In genomic region chr3:97932771-97933170, GRCm38 (mm10) we compare ENCODE assay signal across 9 mouse cellular contexts. TPM values are rescaled to one million over a fixed set of nuclear protein-coding genes. Genes with fewer than 3 reads are reported as not detected.
DNase-seq lines count a peak whose midpoint lies in the region; ATAC-seq and TF ChIP-seq lines count a peak whose summit lies in the region.
"Had no signal": no experiment of that assay in that cellular context is flagged by ENCODE, and none has a peak within 500 bp of the region (broad histone marks: within the 10 kb centered on the region; RNA-seq: fewer than 3 reads in every experiment).

No protein-coding gene starts in this region.

- no peak for TF ChIP-seq CTCF in intestine, postnatal 0 days (IDR thresholded peaks at IDR 0.05; ENCODE audit: low read depth)
- TF ChIP-seq CTCF in CH12.LX (conservative IDR thresholded peaks at IDR 0.05 in 1 of 2, IDR thresholded peaks at IDR 0.05 in 1 of 2; ENCODE audit: low read depth in 2 of 2, low read length in 2 of 2), result no peak
- no peak for TF ChIP-seq CTCF in brain, embryonic 14.5 days (IDR thresholded peaks at IDR 0.05; ENCODE audit: borderline replicate concordance, extremely low read depth, insufficient read depth, insufficient read length)

- no peak for ATAC-seq in intestine, embryonic 15.5 days
- no peak for ATAC-seq in intestine, postnatal 0 days
- ATAC-seq in liver, embryonic 13.5 days (ENCODE audit: low read depth), result no peak
- ATAC-seq: forebrain, postnatal 0 days had no signal

- 0 out of 2 replicates have a peak overlapping the region, but pooled peaks have one; percentile 17 for H3K4me2 ChIP-seq in intestine, embryonic 15.5 days (replicated peaks)
- H3K4me2 ChIP-seq in intestine, postnatal 0 days (replicated peaks; ENCODE audit: low read depth), result no peak overlapping the region
- peak overlapping the region; percentile 100 for H3K4me2 ChIP-seq in CH12.LX (ENCODE audit: insufficient read depth, low read depth, poor library complexity, severe bottlenecking)
- H3K4me2 ChIP-seq in liver, embryonic 13.5 days, result peak overlapping the region; percentile 55

- in situ Hi-C loops in CH12.LX (cut with MboI; ENCODE audit: low pct_ligation_motif_present, low pct_unique_long_range_greater_than_20kb, low sequenced_read_pairs), result no loop called here

- dilution Hi-C loops in CH12.LX (cut with MboI; ENCODE audit: extremely low pct_ligation_motif_present, extremely low pct_unique_long_range_greater_than_20kb, low sequenced_read_pairs), result no loop called here

- no peak overlapping the region for H3K27ac ChIP-seq in intestine, embryonic 15.5 days
- H3K27ac ChIP-seq in intestine, postnatal 0 days (ENCODE audit: low read depth, low read length), result no peak overlapping the region
- H3K27ac ChIP-seq in CH12.LX (ENCODE audit: insufficient read depth, low read depth), result no peak overlapping the region
- no peak overlapping the region for H3K27ac ChIP-seq in liver, embryonic 13.5 days

- H3K9me3 ChIP-seq in intestine, embryonic 15.5 days, result no peaks in the 10 kb centered on the region
- H3K9me3 ChIP-seq in intestine, postnatal 0 days (ENCODE audit: control insufficient read depth), result no peaks in the 10 kb centered on the region
- peaks cover 5% of the 10 kb centered on the region for H3K9me3 ChIP-seq in CH12.LX (replicated peaks; ENCODE audit: low read length)
- H3K9me3 ChIP-seq in liver, embryonic 13.5 days (replicated peaks), result no peaks in the 10 kb centered on the region

- no peak for TF ChIP-seq POLR2A in CH12.LX (IDR thresholded peaks at IDR 0.05; ENCODE audit: low read depth, low read length)
- TF ChIP-seq POLR2A in brain, embryonic 14.5 days (IDR thresholded peaks at IDR 0.05; ENCODE audit: borderline replicate concordance, extremely low read depth, insufficient read depth, insufficient read length, poor library complexity, severe bottlenecking), result no peak

- WGBS in intestine, embryonic 15.5 days, result 47% methylated on average over 11 of the region's 11 CpGs
- 40% methylated on average over 11 of the region's 11 CpGs for WGBS in intestine, postnatal 0 days
- 20% methylated on average over 11 of the region's 11 CpGs for WGBS in liver, embryonic 13.5 days (ENCODE audit: insufficient replicate concordance)

- H3K36me3 ChIP-seq in intestine, embryonic 15.5 days, result no peaks in the 10 kb centered on the region
- no peaks in the 10 kb centered on the region for H3K36me3 ChIP-seq in intestine, postnatal 0 days (ENCODE audit: control insufficient read depth, insufficient read depth)
- H3K36me3 ChIP-seq in CH12.LX (replicated peaks in 1 of 2; ENCODE audit: control insufficient read depth in 1 of 2, insufficient read depth in 1 of 2, low read length in 1 of 2), result no peaks in the 10 kb centered on the region
- H3K36me3 ChIP-seq in liver, embryonic 13.5 days, result no peaks in the 10 kb centered on the region

- no peak for TF ChIP-seq EP300 in CH12.LX (IDR thresholded peaks at IDR 0.05; ENCODE audit: low read length)

- no peaks in the 10 kb centered on the region for H3K27me3 ChIP-seq in intestine, embryonic 15.5 days (replicated peaks)
- no peaks in the 10 kb centered on the region for H3K27me3 ChIP-seq in intestine, postnatal 0 days (replicated peaks; ENCODE audit: control insufficient read depth, insufficient read depth, low read length)
- no peaks in the 10 kb centered on the region for H3K27me3 ChIP-seq in CH12.LX (replicated peaks)
- no peaks in the 10 kb centered on the region for H3K27me3 ChIP-seq in liver, embryonic 13.5 days

- H3K4me3 ChIP-seq in intestine, embryonic 15.5 days (replicated peaks), result no peak overlapping the region
- H3K4me3 ChIP-seq in intestine, postnatal 0 days (ENCODE audit: low read depth, low read length), result no peak overlapping the region
- H3K4me3 ChIP-seq in CH12.LX (replicated peaks in 1 of 3; ENCODE audit: low read depth in 2 of 3, low read length in 2 of 3, poor library complexity in 1 of 3), result peak overlapping the region; percentile 22 to 33 (median 33)
- H3K4me3 ChIP-seq in liver, embryonic 13.5 days (replicated peaks), result 0 out of 2 replicates have a peak overlapping the region, but pooled peaks have one; percentile 35

- no peak for DNase-seq in CH12.LX (ENCODE audit: extremely low read depth)
- peak; percentile 5 for DNase-seq in brain, embryonic 14.5 days (ENCODE audit: low read depth)
- DNase-seq in liver, embryonic 13.5 days, result no peak
- no peak for DNase-seq in ovary, postnatal 36 days (ENCODE audit: low spot score)
- DNase-seq in cerebellum, adult 9-11 months, result no peak
- DNase-seq: cerebellum, adult 8-10 months; forebrain, postnatal 0 days had no signal

- H3K79me2 ChIP-seq in CH12.LX (replicated peaks; ENCODE audit: control insufficient read depth, extremely low read depth, insufficient read depth, poor library complexity, severe bottlenecking), result no peaks in the 10 kb centered on the region

- no peak for TF ChIP-seq RAD21 in CH12.LX (IDR thresholded peaks at IDR 0.05; ENCODE audit: low read depth, low read length)

- H3K9ac ChIP-seq in intestine, embryonic 15.5 days, result no peak overlapping the region
- no peak overlapping the region for H3K9ac ChIP-seq in intestine, postnatal 0 days (ENCODE audit: low read depth, low read length)
- peak overlapping the region; percentile 29; the same call in 1 of the 2 replicates for H3K9ac ChIP-seq in CH12.LX (ENCODE audit: insufficient read depth, low read depth)
- peak overlapping the region; percentile 60; the same call in 1 of the 2 replicates for H3K9ac ChIP-seq in liver, embryonic 13.5 days
- H3K9ac ChIP-seq: forebrain, postnatal 0 days had no signal

- H3K4me1 ChIP-seq in intestine, embryonic 15.5 days (replicated peaks), result peaks cover 20% of the 10 kb centered on the region
- no peaks in the 10 kb centered on the region for H3K4me1 ChIP-seq in intestine, postnatal 0 days (replicated peaks; ENCODE audit: control insufficient read depth, insufficient read depth, low read length)
- H3K4me1 ChIP-seq in CH12.LX (ENCODE audit: control insufficient read depth in 1 of 2, insufficient read depth in 2 of 2), result peaks cover 7 to 44% of the 10 kb centered on the region in 2 experiments
- peaks cover 75% of the 10 kb centered on the region for H3K4me1 ChIP-seq in liver, embryonic 13.5 days (replicated peaks)

TF ChIP-seq in CH12.LX, 34 proteins besides CTCF, POLR2A, EP300 and RAD21:
- TF ChIP-seq MEF2A (IDR thresholded peaks at IDR 0.05; ENCODE audit: borderline replicate concordance, low read depth, low read length) (no peak), MAX (IDR thresholded peaks at IDR 0.05; ENCODE audit: low read length) (no peak), ZMIZ1 (IDR thresholded peaks at IDR 0.05; ENCODE audit: low read depth, low read length) (no peak), ETS1 (conservative IDR thresholded peaks at IDR 0.05; ENCODE audit: low read depth, low read length) (no peak), KAT2A (IDR thresholded peaks at IDR 0.05; ENCODE audit: insufficient replicate concordance, low read length) (no peak), MAFK (IDR thresholded peaks at IDR 0.05; ENCODE audit: insufficient replicate concordance, low read length) (no peak), ZKSCAN1 (IDR thresholded peaks at IDR 0.05; ENCODE audit: borderline replicate concordance, low read depth, low read length) (no peak), MXI1 (IDR thresholded peaks at IDR 0.05; ENCODE audit: low read depth, low read length) (no peak)

RNA-seq across cellular contexts. Expression of gene Sec22b, which starts 31.8 kb away (rescaled TPM):
- polyA plus RNA-seq in intestine, embryonic 15.5 days (2015; fragmentation: Nextera tagmentation; extraction: Ambion mirVana), result 132 and 142 TPM in 2 replicates
- polyA plus RNA-seq in intestine, postnatal 0 days (2015; fragmentation: Nextera tagmentation; extraction: Ambion mirVana), result 226 and 228 TPM in 2 replicates
- total RNA-seq in CH12.LX (2012; rRNA removed), result 42.6 and 51.4 TPM in 2 replicates
- total RNA-seq in CH12.LX (2014; rRNA removed), result 77.7 and 82.4 TPM in 2 replicates
- 82.8 and 85.2 TPM in 2 replicates for polyA plus RNA-seq in CH12.LX (2012; ENCODE audit: insufficient read length, low read depth)
- polyA plus RNA-seq in brain, embryonic 14.5 days (2012; rRNA removed), result 51.2 and 53.4 TPM in 2 replicates
- 60.8 and 67.3 TPM in 2 replicates for polyA plus RNA-seq in liver, embryonic 13.5 days (2015; fragmentation: Nextera tagmentation; extraction: Ambion mirVana)

RNA-seq across cellular contexts. Expression of gene Pde4dip, which starts 44.3 kb away (rescaled TPM):
- 23.7 and 23.8 TPM in 2 replicates for polyA plus RNA-seq in intestine, embryonic 15.5 days (2015; fragmentation: Nextera tagmentation; extraction: Ambion mirVana)
- polyA plus RNA-seq in intestine, postnatal 0 days (2015; fragmentation: Nextera tagmentation; extraction: Ambion mirVana), result 10.0 and 12.4 TPM in 2 replicates
- total RNA-seq in CH12.LX (2012; rRNA removed) (12.0 and 15.2 TPM in 2 replicates), CH12.LX (2014; rRNA removed) (19.5 and 21.7 TPM in 2 replicates)
- polyA plus RNA-seq in CH12.LX (2012; ENCODE audit: insufficient read length, low read depth), result 12.2 and 12.4 TPM in 2 replicates
- 44.3 and 69.0 TPM in 2 replicates for polyA plus RNA-seq in brain, embryonic 14.5 days (2012; rRNA removed)
- polyA plus RNA-seq in liver, embryonic 13.5 days (2015; fragmentation: Nextera tagmentation; extraction: Ambion mirVana), result 5.8 and 7.5 TPM in 2 replicates

Comparison
In these comparisons a context has a peak if more than half of its experiments do, and no peak if none do; other contexts are left out.
1. H3K4me3 ChIP-seq: peak in CH12.LX (3 of 3) and liver, embryonic 13.5 days (single experiment); none in intestine, embryonic 15.5 days (single experiment) and intestine, postnatal 0 days (single experiment).
2. H3K9ac ChIP-seq: peak in CH12.LX (single experiment) and liver, embryonic 13.5 days (single experiment); none in intestine, embryonic 15.5 days (single experiment) and intestine, postnatal 0 days (single experiment).